Mouse (Mus musculus): ENCODE measurements around the gene 2410004B18Rik. TPM values are rescaled to one million over a fixed set of nuclear protein-coding genes. Genes with fewer than 3 reads are reported as not detected.

Gene 2410004B18Rik
- polyA plus RNA-seq, 1 experiment from 2014 or later = 64.4 TPM

Other genes starting within 250 kb of the 2410004B18Rik start
- 39.6 and 43.5 TPM in 2 replicates for gene Ddah1, start 179.3 kb upstream of the 2410004B18Rik start, polyA plus RNA-seq (2014; fragmentation: Nextera tagmentation; extraction: Ambion mirVana)
- 55.4 and 56.4 TPM in 2 replicates for gene Bcl10, start 15.2 kb upstream of the 2410004B18Rik start, polyA plus RNA-seq (2014; fragmentation: Nextera tagmentation; extraction: Ambion mirVana)
- 1.1 and 1.3 TPM in 2 replicates for gene Syde2, start 49.9 kb downstream of the 2410004B18Rik start, polyA plus RNA-seq (2014; fragmentation: Nextera tagmentation; extraction: Ambion mirVana)
- 0.15 TPM in 1 of 2 replicates, not detected in the other for gene Wdr63, start 170.1 kb downstream of the 2410004B18Rik start, polyA plus RNA-seq (2014; fragmentation: Nextera tagmentation; extraction: Ambion mirVana)
- 4.1 and 4.3 TPM in 2 replicates for gene Mcoln3, start 179.4 kb downstream of the 2410004B18Rik start, polyA plus RNA-seq (2014; fragmentation: Nextera tagmentation; extraction: Ambion mirVana)
- gene Mcoln2, start 211.8 kb downstream of the 2410004B18Rik start, polyA plus RNA-seq (2014; fragmentation: Nextera tagmentation; extraction: Ambion mirVana) = 0.28 and 0.49 TPM in 2 replicates

All from neural tube, embryonic 11.5 days (tissue).